Mouse (Mus musculus): ENCODE results near the gene Akap8.

DNA sequence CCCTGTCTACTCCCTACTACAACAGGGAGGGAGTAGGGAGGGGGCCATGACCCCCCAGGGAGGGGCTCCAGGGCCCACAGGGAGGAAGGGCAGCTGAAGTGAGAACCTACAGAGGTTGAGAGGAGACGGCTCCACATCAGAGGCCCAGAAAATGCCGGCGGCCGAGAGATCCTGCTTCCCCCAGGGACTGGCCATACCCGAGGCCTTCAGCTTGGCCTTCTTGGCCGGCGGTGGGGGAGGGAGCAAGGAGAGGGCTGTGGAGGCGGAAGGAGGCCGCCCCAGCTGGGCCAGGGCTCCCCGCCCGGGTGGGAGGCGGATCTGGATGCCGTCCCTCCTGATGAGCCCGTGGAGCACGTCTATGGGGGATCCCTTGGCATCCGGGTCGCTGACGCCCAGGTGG is 38.9 kb upstream of the Akap8 start:
- TF ChIP-seq ZC3H11A (IDR thresholded peaks at IDR 0.05; ENCODE audit: borderline replicate concordance, low read depth, low read length) (no peak), CHD2 (IDR thresholded peaks at IDR 0.05; ENCODE audit: low read depth, low read length) (no peak), ZNF384 (IDR thresholded peaks at IDR 0.05; ENCODE audit: low read depth, low read length) (no peak), HCFC1 (IDR thresholded peaks at IDR 0.05; ENCODE audit: borderline replicate concordance, insufficient read depth, low read length) (no peak)
